Mouse (Mus musculus) CH12.LX (cell line): ENCODE measurements around the gene Adat3. TPM values are rescaled to one million over a fixed set of nuclear protein-coding genes. Genes with fewer than 3 reads are reported as not detected.

Experiments
- DNase-seq: peaks from one replicate; pipeline ENCODE4 v3.0.0-alpha.2; 2013; ENCODE audit errors: extremely low read depth
- H3K27ac ChIP-seq: 2 replicates; pipeline ENCODE4 v1.5.1; 2012; ENCODE audit warnings: low read depth, mild to moderate bottlenecking, control low read depth, moderate library complexity; ENCODE audit not compliant: insufficient read depth
- H3K27me3 ChIP-seq: replicated peaks from 2 replicates; pipeline ENCODE3; 2012; ENCODE audit warnings: inconsistent platforms
- H3K36me3 ChIP-seq, 2 experiments: replicated peaks in 1 of 2; 2 replicates each; pipeline versions ENCODE3 to v1.6.1; 2012; ENCODE audit warnings: inconsistent platforms in 1 of 2, low read length in 1 of 2, mild to moderate bottlenecking in 1 of 2, mixed read lengths in 1 of 2, moderate library complexity in 1 of 2; ENCODE audit not compliant: control insufficient read depth in 1 of 2, insufficient read depth in 1 of 2
- H3K4me1 ChIP-seq, 2 experiments: 2 replicates each; pipeline ENCODE4 v1.6.1; 2012; ENCODE audit warnings: inconsistent platforms in 1 of 2, moderate library complexity in 1 of 2; ENCODE audit not compliant: insufficient read depth in 2 of 2, control insufficient read depth in 1 of 2
- H3K4me2 ChIP-seq: 2 replicates; pipeline ENCODE4 v1.6.1; 2012; ENCODE audit warnings: low read depth, mild to moderate bottlenecking, control low read depth; ENCODE audit not compliant: poor library complexity, insufficient read depth, severe bottlenecking
- H3K4me3 ChIP-seq, 3 experiments: fragments of 150-350 bp in 1 of 3; sonication (generic) in 1 of 3; replicated peaks in 1 of 3; 2 replicates each; pipeline versions ENCODE3 to v1.5.1; 2011 to 2012; ENCODE audit warnings: low read depth in 2 of 3, low read length in 2 of 3, mild to moderate bottlenecking in 2 of 3, moderate library complexity in 2 of 3, control low read depth in 1 of 3, improper control_type of control experiment in 1 of 3, inconsistent platforms in 1 of 3, mixed read lengths in 1 of 3; ENCODE audit not compliant: poor library complexity in 1 of 3
- H3K79me2 ChIP-seq: replicated peaks from 2 replicates; pipeline ENCODE4 v1.6.1; 2012; ENCODE audit warnings: mild to moderate bottlenecking, moderate library complexity; ENCODE audit not compliant: control insufficient read depth, poor library complexity, insufficient read depth, severe bottlenecking; ENCODE audit errors: extremely low read depth
- H3K9ac ChIP-seq: 2 replicates; pipeline ENCODE4 v1.6.1; 2012; ENCODE audit warnings: low read depth, mild to moderate bottlenecking, control low read depth, moderate library complexity; ENCODE audit not compliant: insufficient read depth
- H3K9me3 ChIP-seq: replicated peaks from 2 replicates; pipeline ENCODE3; 2012; ENCODE audit warnings: low read length, inconsistent platforms, mixed read lengths
- BHLHE40 ChIP-seq: IDR thresholded peaks from 2 replicates; pipeline ENCODE4 v1.6.1; 2011; ENCODE audit warnings: mild to moderate bottlenecking, low read depth, low read length, improper control_type of control experiment
- CHD1 ChIP-seq: IDR thresholded peaks from 2 replicates; pipeline ENCODE4 v1.6.1; 2012; ENCODE audit warnings: low read depth, low read length, improper control_type of control experiment, inconsistent platforms
- CHD2 ChIP-seq: IDR thresholded peaks from 2 replicates; pipeline ENCODE4 v1.6.1; 2011; ENCODE audit warnings: low read length, improper control_type of control experiment
- CTCF ChIP-seq, 2 experiments: IDR thresholded peaks in 1 of 2; conservative IDR thresholded peaks in 1 of 2; 2 replicates each; pipeline ENCODE4 v1.5.1; 2011 to 2012; ENCODE audit warnings: low read depth in 2 of 2, low read length in 2 of 2, improper control_type of control experiment in 1 of 2, inconsistent platforms in 1 of 2, mild to moderate bottlenecking in 1 of 2, moderate library complexity in 1 of 2
- E2F4 ChIP-seq: IDR thresholded peaks from 2 replicates; pipeline ENCODE4 v1.6.1; 2011; ENCODE audit warnings: low read depth, low read length, improper control_type of control experiment; ENCODE audit not compliant: insufficient replicate concordance
- ELF1 ChIP-seq: IDR thresholded peaks from 2 replicates; pipeline ENCODE4 v1.6.1; 2014; ENCODE audit warnings: low read depth, mild to moderate bottlenecking, inconsistent platforms, low read length, improper control_type of control experiment
- EP300 ChIP-seq: IDR thresholded peaks from 2 replicates; pipeline ENCODE4 v1.6.1; 2011; ENCODE audit warnings: low read length, improper control_type of control experiment
- ETS1 ChIP-seq: conservative IDR thresholded peaks from 2 replicates; pipeline ENCODE4 v1.6.1; 2012; ENCODE audit warnings: low read depth, mild to moderate bottlenecking, inconsistent platforms, low read length, improper control_type of control experiment, moderate library complexity
- GABPA ChIP-seq: IDR thresholded peaks from 2 replicates; pipeline ENCODE4 v1.6.1; 2012; ENCODE audit warnings: low read depth, low read length, improper control_type of control experiment, inconsistent platforms; ENCODE audit not compliant: insufficient replicate concordance
- HCFC1 ChIP-seq: IDR thresholded peaks from 2 replicates; pipeline ENCODE4 v1.6.1; 2012; ENCODE audit warnings: low read depth, mild to moderate bottlenecking, inconsistent platforms, low read length, improper control_type of control experiment
- IRF4 ChIP-seq: IDR thresholded peaks from 2 replicates; pipeline ENCODE4 v1.6.1; 2014; ENCODE audit warnings: low read depth, mild to moderate bottlenecking, inconsistent platforms, low read length, improper control_type of control experiment
- JUN ChIP-seq: IDR thresholded peaks from 2 replicates; pipeline ENCODE4 v1.6.1; 2011; ENCODE audit warnings: low read depth, mild to moderate bottlenecking, low read length, improper control_type of control experiment, moderate library complexity; ENCODE audit not compliant: insufficient read depth
- JUND ChIP-seq: conservative IDR thresholded peaks from 2 replicates; pipeline ENCODE4 v1.6.1; 2011; ENCODE audit warnings: low read depth, low read length, improper control_type of control experiment
- KAT2A ChIP-seq: IDR thresholded peaks from 2 replicates; pipeline ENCODE4 v1.6.1; 2012; ENCODE audit warnings: low read length, improper control_type of control experiment, inconsistent platforms; ENCODE audit not compliant: insufficient replicate concordance
- MAFK ChIP-seq: IDR thresholded peaks from 2 replicates; pipeline ENCODE4 v1.6.1; 2011; ENCODE audit warnings: low read length, improper control_type of control experiment; ENCODE audit not compliant: insufficient replicate concordance
- MAX ChIP-seq: IDR thresholded peaks from 2 replicates; pipeline ENCODE4 v1.6.1; 2011; ENCODE audit warnings: low read length, improper control_type of control experiment
- MAZ ChIP-seq: IDR thresholded peaks from 2 replicates; pipeline ENCODE4 v1.6.1; 2012; ENCODE audit warnings: low read depth, mild to moderate bottlenecking, inconsistent platforms, low read length, improper control_type of control experiment, moderate library complexity
- MEF2A ChIP-seq: IDR thresholded peaks from 2 replicates; pipeline ENCODE4 v1.6.1; 2014; ENCODE audit warnings: low read depth, mild to moderate bottlenecking, inconsistent platforms, low read length, improper control_type of control experiment, borderline replicate concordance
- MXI1 ChIP-seq: IDR thresholded peaks from 2 replicates; pipeline ENCODE4 v1.6.1; 2011; ENCODE audit warnings: mild to moderate bottlenecking, low read depth, low read length, improper control_type of control experiment
- MYC ChIP-seq: IDR thresholded peaks from 2 replicates; pipeline ENCODE4 v1.6.1; 2011; ENCODE audit warnings: low read depth, mild to moderate bottlenecking, improper control_type of control experiment, low read length
- NELFE ChIP-seq: IDR thresholded peaks from 2 replicates; pipeline ENCODE4 v1.6.1; 2011; ENCODE audit warnings: low read depth, low read length, improper control_type of control experiment
- PAX5 ChIP-seq: IDR thresholded peaks from 2 replicates; pipeline ENCODE4 v1.6.1; 2012; ENCODE audit warnings: low read length, inconsistent platforms, mixed read lengths
- POLR2A ChIP-seq: IDR thresholded peaks from 2 replicates; pipeline ENCODE4 v1.6.1; 2011; ENCODE audit warnings: low read depth, mild to moderate bottlenecking, improper control_type of control experiment, low read length
- POLR2AphosphoS2 ChIP-seq: IDR thresholded peaks from 2 replicates; pipeline ENCODE4 v1.6.1; 2011; ENCODE audit warnings: low read depth, low read length, improper control_type of control experiment
- RAD21 ChIP-seq: IDR thresholded peaks from 2 replicates; pipeline ENCODE4 v1.6.1; 2011; ENCODE audit warnings: low read depth, mild to moderate bottlenecking, low read length, improper control_type of control experiment, moderate library complexity
- RCOR1 ChIP-seq: conservative IDR thresholded peaks from 2 replicates; pipeline ENCODE4 v1.6.1; 2012; ENCODE audit warnings: low read depth, mild to moderate bottlenecking, inconsistent platforms, low read length, improper control_type of control experiment
- SIN3A ChIP-seq: IDR thresholded peaks from 2 replicates; pipeline ENCODE4 v1.6.1; 2012; ENCODE audit warnings: low read length, improper control_type of control experiment, inconsistent platforms
- SMC3 ChIP-seq: IDR thresholded peaks from 2 replicates; pipeline ENCODE4 v1.6.1; 2011; ENCODE audit warnings: low read depth, low read length, improper control_type of control experiment
- TBP ChIP-seq: conservative IDR thresholded peaks from 2 replicates; pipeline ENCODE4 v1.6.1; 2011; ENCODE audit warnings: low read depth, low read length, improper control_type of control experiment
- TCF12 ChIP-seq: IDR thresholded peaks from 2 replicates; pipeline ENCODE4 v1.6.1; 2014; ENCODE audit warnings: low read depth, mild to moderate bottlenecking, inconsistent platforms, low read length, improper control_type of control experiment
- UBTF ChIP-seq: IDR thresholded peaks from 2 replicates; pipeline ENCODE4 v1.6.1; 2012; ENCODE audit warnings: low read depth, mild to moderate bottlenecking, inconsistent platforms, low read length, improper control_type of control experiment, moderate library complexity
- USF1 ChIP-seq: IDR thresholded peaks from 2 replicates; pipeline ENCODE4 v1.6.1; 2014; ENCODE audit warnings: low read depth, mild to moderate bottlenecking, inconsistent platforms, low read length, improper control_type of control experiment
- USF2 ChIP-seq: conservative IDR thresholded peaks from 2 replicates; pipeline ENCODE4 v1.6.1; 2011; ENCODE audit warnings: low read depth, low read length, improper control_type of control experiment
- ZC3H11A ChIP-seq: IDR thresholded peaks from 2 replicates; pipeline ENCODE4 v1.6.1; 2012; ENCODE audit warnings: low read depth, mild to moderate bottlenecking, inconsistent platforms, low read length, improper control_type of control experiment
- ZKSCAN1 ChIP-seq: IDR thresholded peaks from 2 replicates; pipeline ENCODE4 v1.6.1; 2012; ENCODE audit warnings: low read depth, inconsistent platforms, low read length, improper control_type of control experiment, borderline replicate concordance
- ZMIZ1 ChIP-seq: IDR thresholded peaks from 2 replicates; pipeline ENCODE4 v1.6.1; 2012; ENCODE audit warnings: low read depth, mild to moderate bottlenecking, inconsistent platforms, low read length, improper control_type of control experiment
- ZNF384 ChIP-seq: IDR thresholded peaks from 2 replicates; pipeline ENCODE4 v1.6.1; 2012; ENCODE audit warnings: low read depth, low read length, improper control_type of control experiment, inconsistent platforms
- dilution Hi-C: fragments of 300-500 bp; cut with MboI; formaldehyde crosslinking; loops from 2 replicates; pipeline ENCODE4 v1.14.3; 2020; ENCODE audit warnings: low sequenced_read_pairs; ENCODE audit not compliant: extremely low pct_unique_long_range_greater_than_20kb, extremely low pct_ligation_motif_present
- in situ Hi-C: fragments of 300-500 bp; cut with MboI; formaldehyde crosslinking; loops from 3 replicates; pipeline ENCODE4 v1.14.3; 2019; ENCODE audit warnings: low sequenced_read_pairs, low pct_ligation_motif_present, low pct_unique_long_range_greater_than_20kb, mixed read lengths
- polyA plus RNA-seq: library from polyadenylated mRNA; unstranded; fragments of >175 nt; gene quantifications from 2 replicates; pipeline ENCODE4 v1.2.1, GENCODE M21; 2012; ENCODE audit warnings: low read depth; ENCODE audit not compliant: insufficient read length
- total RNA-seq, 2 experiments: library from RNA; depleted of rRNA; stranded (reverse); fragments of 300-350 nt in 1 of 2; fragments of >200 nt in 1 of 2; gene quantifications; 2 replicates each; pipeline ENCODE4 v1.2.3; 2012 to 2014

Gene Adat3
- total and polyA plus RNA-seq, 3 experiments, result 5.0 to 6.7 (median 6.6) TPM

- DNase-seq, result peak; percentile 94
- peak within 1 kb of the TSS; percentile 63 for H3K4me2 ChIP-seq
- peak within 1 kb of the TSS; percentile 92 for H3K27ac ChIP-seq
- peaks cover 0 to 31% of the 10 kb centered on the region in 2 experiments for H3K36me3 ChIP-seq
- H3K4me3 ChIP-seq, result peak within 1 kb of the TSS; percentile 91 to 97 (median 92)
- no peaks in the 10 kb centered on the region for H3K9me3 ChIP-seq
- H3K27me3 ChIP-seq, result no peaks in the 10 kb centered on the region
- peaks cover 42% of the 10 kb centered on the region for H3K79me2 ChIP-seq
- H3K4me1 ChIP-seq, result peaks cover 17 to 52% of the 10 kb centered on the region in 2 experiments
- in situ Hi-C loops, result loop anchor here (5.0 kb wide), 1 partner anchor 110 kb away; no protein-coding TSS in a partner anchor
- dilution Hi-C loops, result no loop called here
- H3K9ac ChIP-seq, result peak within 1 kb of the TSS; percentile 87
- TF ChIP-seq POLR2A, result peak; percentile 64
- no peak for TF ChIP-seq ZNF384
- peak; percentile 70 for TF ChIP-seq ELF1
- TF ChIP-seq CHD1, result no peak
- no peak for TF ChIP-seq POLR2AphosphoS2
- TF ChIP-seq ZC3H11A, result no peak
- TF ChIP-seq MAX, result peak; percentile 98
- peak; percentile 46 for TF ChIP-seq ETS1
- 0 out of 2 replicates have a peak, but pooled peaks have one; percentile 39 for TF ChIP-seq E2F4
- peak; percentile 59; the same call in 1 of the 2 replicates for TF ChIP-seq NELFE
- TF ChIP-seq PAX5, result no peak
- no peak for TF ChIP-seq JUND
- peak; percentile 99 for TF ChIP-seq MXI1
- no peak for TF ChIP-seq KAT2A
- peak; percentile 61 for TF ChIP-seq SIN3A
- TF ChIP-seq CHD2, result peak; percentile 93
- TF ChIP-seq JUN, result no peak
- TF ChIP-seq TCF12, result peak; percentile 49; the same call in 1 of the 2 replicates
- peak; percentile 77 for TF ChIP-seq MAZ
- no peak for TF ChIP-seq SMC3
- peak; percentile 26; the same call in 1 of the 2 replicates for TF ChIP-seq MEF2A
- no peak for TF ChIP-seq RCOR1
- TF ChIP-seq MAFK, result no peak
- no peak for TF ChIP-seq ZKSCAN1
- no peak for TF ChIP-seq RAD21
- TF ChIP-seq BHLHE40, result peak; percentile 98
- peak; percentile 27; the same call in 1 of the 2 replicates for TF ChIP-seq USF2
- 0 out of 2 replicates have a peak, but pooled peaks have one; percentile 19 for TF ChIP-seq TBP
- no peak; the same call in 1 of the 2 replicates for TF ChIP-seq UBTF
- TF ChIP-seq CTCF (conservative IDR thresholded peaks at IDR 0.05 in 1 of 2, IDR thresholded peaks at IDR 0.05 in 1 of 2; ENCODE audit: low read depth in 2 of 2, low read length in 2 of 2), result no peak
- TF ChIP-seq IRF4, result peak; percentile 5; the same call in 1 of the 2 replicates
- TF ChIP-seq GABPA, result no peak
- peak; percentile 56 for TF ChIP-seq HCFC1
- TF ChIP-seq ZMIZ1, result no peak; the same call in none of the 2 replicates
- no peak for TF ChIP-seq EP300
- TF ChIP-seq MYC, result peak; percentile 98
- peak; percentile 79 for TF ChIP-seq USF1
Observed at GRCm38 (mm10) chr10:80577195-80578130, 25.2 kb upstream of the Adat3 start, which contains the start of gene Klf16. Klf16 (minus strand) TSS chr10:80577321.
